Mouse (Mus musculus): ENCODE results near the gene Hist1h2bg. TPM values are rescaled to one million over a fixed set of nuclear protein-coding genes. Genes with fewer than 3 reads are reported as not detected.
"Not testable (repeated sequence)": the region's sequence is repeated elsewhere in the genome, so short reads cannot be mapped to it uniquely, and the experiment has no call there.

Gene Hist1h2bg
- total RNA-seq, 2 experiments from 2014 or later, result 38.1 to 41.0 TPM

DNA sequence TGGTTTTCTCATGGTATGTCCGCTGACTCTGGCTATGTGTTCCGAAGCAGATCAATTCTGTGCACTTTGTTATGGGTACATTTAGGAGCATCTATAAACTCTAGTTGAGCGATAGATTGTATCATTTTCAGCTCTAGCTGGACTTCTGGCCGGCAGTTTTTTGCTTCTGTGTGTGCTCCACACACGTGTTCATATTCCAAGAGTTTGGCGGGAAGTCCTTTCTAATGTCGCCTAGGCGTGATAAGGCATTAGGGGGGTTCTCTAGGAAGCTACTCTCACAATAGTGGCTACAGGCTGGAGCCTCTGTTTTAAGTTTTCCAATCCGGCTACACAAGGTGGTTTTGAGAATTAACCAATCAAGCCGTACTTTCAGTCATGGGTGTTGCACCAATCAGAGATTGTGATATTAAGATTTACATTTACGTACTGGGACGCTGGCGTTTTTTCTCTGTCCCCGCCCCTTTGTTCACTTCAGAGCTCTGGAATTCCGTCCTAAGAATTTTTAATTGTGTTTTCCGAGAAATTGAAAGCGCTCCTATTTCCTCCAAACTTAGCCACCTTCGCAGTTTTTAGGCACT is 15.3 kb upstream of the Hist1h2bg start:
- DNase-seq, result peak; percentile 52 to 70
- intact Hi-C loops (cut with DNase I), result no loop called here

DNA sequence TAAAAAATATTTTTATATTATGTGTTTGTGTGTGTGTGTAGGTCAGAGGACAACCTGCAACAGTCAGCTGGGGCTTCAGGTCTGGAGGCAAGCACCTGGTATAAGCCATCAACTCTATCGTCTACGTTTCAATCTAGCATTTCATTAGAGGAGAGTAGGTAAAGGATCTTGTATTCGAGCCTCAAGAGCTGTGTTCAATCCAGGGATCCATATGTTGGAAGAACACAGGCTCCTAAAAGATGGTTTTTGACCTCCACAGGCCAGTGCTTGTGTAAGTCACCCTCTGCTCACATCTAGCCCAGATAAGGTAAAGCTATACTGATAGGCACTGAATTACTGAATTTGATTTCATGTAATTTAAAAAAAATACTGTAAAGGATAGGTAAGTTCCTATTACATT is 14.3 kb upstream of the Hist1h2bg start:
- no peak for DNase-seq
- intact Hi-C loops (cut with DNase I), result no loop called here

DNA sequence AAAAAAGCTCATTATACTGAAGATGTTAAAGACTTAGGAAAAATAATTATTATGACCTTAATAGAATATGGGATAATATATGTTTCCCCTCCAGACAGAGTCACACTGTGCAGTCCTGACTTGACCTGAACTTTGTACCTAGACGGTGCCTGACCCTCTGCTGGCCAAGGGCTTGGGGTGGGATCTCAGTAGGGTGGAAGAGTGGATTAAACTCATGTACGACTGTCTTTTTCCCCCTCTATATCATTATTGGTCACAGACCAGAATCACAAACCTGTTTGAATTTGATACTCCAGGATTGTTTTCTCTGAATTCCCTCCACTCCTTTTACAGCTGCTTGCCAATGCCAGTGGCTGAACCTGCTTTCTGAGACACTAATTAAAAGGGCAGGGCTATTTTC is 10.5 kb upstream of the Hist1h2bg start:
- intact Hi-C loops (cut with DNase I); DNase-seq: not testable (repeated sequence)

DNA sequence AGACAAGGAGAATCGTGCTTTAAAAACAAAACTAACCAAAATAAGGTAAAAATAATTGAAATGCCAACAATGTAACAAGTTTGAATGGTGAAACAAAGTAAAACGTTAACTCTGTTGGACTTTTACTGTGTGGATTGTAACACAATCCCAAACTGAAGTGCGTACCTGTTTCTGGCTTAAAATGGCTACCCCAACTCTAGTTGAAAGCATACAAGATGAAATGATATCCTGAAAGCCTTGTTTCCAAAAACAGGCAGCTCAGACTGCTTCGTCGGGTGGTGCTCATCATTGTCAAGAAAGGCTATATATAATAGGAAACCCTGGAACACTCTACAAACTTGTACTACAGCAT is 9.7 kb upstream of the Hist1h2bg start:
- intact Hi-C loops (cut with DNase I), result not testable (repeated sequence)

DNA sequence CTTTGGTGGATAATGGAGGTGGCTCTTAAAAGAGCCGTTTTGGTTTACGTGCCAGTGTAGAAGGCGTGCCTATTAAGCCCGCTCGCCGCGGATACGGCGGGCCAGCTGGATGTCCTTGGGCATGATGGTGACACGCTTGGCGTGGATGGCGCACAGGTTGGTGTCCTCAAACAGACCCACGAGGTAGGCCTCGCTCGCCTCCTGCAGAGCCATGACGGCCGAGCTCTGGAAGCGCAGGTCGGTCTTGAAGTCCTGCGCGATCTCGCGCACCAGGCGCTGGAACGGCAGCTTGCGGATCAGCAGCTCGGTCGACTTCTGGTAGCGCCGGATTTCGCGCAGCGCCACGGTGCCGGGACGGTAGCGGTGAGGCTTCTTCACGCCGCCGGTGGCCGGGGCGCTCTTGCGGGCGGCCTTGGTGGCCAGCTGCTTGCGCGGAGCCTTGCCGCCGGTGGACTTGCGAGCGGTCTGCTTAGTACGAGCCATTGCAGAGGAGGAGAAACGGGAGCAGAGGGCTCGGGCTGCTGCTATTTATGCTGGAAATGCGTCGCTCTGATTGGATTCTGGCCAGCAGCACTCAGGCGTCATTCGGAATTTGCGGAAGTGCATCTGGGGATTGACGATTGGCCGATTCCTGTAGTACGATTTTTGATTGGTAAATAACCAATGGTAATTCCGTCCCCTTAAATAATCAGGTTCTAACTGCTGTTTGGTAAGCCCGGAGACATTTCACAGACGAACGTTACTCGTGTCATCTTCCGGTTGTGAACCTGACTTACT is 9.1 kb upstream of the Hist1h2bg start, which contains the start of gene Hist1h3e:
Gene Hist1h3e, minus strand, starts transcription at position 487 of the 777 bp plus-strand sequence.
- intact Hi-C loops (cut with DNase I), result not testable (repeated sequence)
- DNase-seq, result peak; percentile 89 to 92

More for the DNA sequence above, 9.7 kb upstream of the Hist1h2bg start:
- not testable (repeated sequence) for DNase-seq

DNA sequence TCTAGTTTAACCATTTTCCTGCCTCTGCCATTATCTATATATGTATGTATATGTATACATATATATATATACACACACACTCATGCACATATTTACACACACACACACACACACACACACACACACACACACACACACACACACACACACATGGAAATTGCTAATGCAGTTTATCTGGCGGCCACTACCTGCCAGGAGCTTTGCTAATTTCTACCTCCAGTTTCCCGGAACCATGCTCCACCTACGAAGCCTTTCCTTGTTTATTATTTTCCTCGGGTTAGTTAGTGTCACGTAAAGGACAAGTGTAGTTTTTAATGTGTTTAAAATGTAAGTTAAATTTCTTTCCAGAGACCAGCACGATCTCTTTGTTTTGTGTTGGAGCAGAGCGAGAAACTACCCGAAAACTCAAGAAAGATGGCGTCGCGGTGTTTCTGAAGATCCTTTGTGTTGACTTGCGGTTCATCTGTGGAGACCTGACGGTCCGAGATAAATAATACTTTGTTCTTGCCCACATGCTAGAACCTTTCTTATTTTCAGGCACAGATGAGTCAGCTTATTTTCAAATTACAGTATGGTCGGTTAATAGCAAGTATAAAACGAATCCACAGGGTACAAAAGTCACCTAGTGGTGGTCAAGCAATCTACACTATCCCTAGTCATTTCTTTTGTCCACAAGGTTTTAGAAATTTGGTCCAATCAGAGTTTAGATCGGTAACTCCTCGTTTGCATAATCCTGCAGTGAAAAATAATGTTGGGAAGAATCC is 8.3 kb upstream of the Hist1h2bg start:
- DNase-seq, result peak in 1 of 2 experiments; percentile 38

DNA sequence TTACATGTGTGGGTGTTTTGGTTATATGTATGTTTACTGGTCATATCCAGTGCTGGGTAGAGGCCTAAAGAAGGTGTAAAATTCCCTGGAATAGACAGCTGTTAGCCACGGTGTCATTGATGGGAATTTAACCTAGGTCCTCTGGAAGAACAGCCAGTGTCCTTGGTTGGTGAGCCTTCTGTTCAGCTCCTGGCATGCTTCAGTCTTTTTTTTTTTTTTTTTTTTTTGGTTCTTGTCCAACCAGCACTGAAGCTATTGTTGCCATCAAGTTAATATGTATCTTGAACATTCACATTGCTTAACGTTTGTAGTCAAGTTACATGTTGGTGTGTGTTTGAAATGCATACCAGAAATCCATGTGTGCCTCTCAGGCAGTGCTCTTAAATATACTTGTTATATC is 6.7 kb upstream of the Hist1h2bg start:
- DNase-seq, result no peak
- intact Hi-C loops (cut with DNase I), result no loop called here

More for the DNA sequence above, 8.3 kb upstream of the Hist1h2bg start:
- intact Hi-C loops (cut with DNase I), result no loop called here

DNA sequence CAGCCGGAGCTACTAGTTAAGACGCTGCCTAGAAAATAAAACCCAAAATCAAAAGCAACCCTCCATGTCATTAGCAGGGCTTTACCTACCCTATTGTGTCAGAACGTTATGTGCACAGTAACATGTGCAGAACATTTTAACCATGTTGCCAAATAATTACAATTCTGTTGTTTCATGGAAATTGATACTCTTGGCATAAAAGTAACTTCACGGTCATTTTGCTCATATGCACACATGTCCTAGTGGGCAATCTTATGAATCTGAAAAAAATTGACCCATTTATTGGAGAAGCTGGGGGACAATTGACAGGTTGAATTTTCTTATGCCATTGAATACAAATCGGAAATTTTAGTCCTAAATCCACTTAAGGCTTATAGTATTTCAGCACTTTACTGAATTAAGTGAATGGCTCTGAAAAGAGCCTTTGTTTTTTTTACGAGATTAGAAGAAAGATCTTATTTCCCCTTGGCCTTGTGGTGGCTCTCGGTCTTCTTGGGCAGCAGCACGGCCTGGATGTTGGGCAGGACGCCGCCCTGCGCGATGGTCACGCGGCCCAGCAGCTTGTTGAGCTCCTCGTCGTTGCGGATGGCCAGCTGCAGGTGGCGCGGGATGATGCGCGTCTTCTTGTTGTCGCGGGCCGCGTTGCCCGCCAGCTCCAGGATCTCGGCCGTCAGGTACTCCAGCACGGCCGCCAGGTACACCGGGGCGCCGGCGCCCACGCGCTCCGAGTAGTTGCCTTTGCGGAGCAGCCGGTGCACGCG is 755 bp upstream of the Hist1h2bg start:
- intact Hi-C loops (cut with DNase I); DNase-seq: not testable (repeated sequence)

DNA sequence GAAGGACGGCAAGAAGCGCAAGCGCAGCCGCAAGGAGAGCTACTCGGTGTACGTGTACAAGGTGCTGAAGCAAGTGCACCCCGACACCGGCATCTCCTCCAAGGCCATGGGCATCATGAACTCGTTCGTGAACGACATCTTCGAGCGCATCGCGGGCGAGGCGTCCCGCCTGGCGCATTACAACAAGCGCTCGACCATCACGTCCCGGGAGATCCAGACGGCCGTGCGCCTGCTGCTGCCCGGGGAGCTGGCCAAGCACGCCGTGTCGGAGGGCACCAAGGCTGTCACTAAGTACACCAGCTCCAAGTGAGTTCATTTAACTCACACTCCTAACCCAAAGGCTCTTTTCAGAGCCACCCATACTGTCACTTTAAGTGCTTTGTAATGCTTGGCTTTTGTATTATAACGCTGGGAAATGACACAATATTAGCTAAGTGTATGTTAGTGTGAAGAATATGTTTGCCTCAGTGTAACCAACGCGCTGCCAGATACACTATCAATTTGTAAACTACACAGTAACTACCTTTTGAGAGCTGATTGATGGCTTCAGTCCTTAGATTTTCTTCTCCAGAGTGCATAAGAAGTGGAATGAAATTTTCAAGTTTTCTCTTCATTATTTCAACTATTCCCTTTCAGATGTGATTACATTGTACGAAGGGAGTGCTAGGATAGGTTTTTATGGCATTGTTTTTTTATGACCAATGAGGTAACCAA is 465 bp downstream of the Hist1h2bg start:
- DNase-seq; intact Hi-C loops (cut with DNase I): not testable (repeated sequence)

DNA sequence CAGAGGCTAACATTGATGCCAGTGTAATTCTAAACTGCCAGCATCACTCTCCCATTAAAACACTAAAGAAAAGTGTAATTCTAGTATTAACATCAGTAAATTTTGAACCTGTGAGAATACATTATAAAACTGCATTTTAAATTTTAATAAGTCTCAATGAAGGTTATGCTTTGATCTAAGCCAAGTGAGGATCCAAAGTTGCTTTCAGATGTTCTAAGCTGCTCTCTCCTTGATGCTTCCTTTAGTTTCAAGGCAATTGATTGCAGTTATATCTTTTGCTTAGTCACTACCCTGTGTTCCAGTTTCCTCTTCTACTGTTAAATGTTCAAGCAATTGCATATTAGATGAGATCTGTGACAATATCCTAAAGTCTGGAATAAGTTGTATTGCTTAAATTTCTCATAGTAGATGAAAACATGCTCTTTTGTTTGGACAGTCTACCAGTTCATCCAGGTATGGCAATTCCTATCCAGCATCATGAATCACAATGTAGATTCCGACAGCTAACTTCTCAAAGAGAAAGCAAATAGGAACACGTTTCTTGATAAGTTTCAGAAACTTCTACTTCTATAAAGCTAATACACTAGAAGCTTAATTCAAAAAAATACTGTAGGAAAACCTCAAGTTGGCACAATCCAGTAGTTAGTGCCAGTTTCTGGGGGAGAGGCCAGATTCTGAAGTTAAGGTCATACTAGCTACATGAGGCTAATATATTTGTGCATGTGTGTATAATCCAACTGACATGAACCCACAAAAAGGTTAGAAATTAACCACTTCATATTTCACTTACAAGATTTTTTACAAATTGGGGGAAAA is 1.2 kb downstream of the Hist1h2bg start:
- intact Hi-C loops (cut with DNase I), result no loop called here
- no peak for DNase-seq

DNA sequence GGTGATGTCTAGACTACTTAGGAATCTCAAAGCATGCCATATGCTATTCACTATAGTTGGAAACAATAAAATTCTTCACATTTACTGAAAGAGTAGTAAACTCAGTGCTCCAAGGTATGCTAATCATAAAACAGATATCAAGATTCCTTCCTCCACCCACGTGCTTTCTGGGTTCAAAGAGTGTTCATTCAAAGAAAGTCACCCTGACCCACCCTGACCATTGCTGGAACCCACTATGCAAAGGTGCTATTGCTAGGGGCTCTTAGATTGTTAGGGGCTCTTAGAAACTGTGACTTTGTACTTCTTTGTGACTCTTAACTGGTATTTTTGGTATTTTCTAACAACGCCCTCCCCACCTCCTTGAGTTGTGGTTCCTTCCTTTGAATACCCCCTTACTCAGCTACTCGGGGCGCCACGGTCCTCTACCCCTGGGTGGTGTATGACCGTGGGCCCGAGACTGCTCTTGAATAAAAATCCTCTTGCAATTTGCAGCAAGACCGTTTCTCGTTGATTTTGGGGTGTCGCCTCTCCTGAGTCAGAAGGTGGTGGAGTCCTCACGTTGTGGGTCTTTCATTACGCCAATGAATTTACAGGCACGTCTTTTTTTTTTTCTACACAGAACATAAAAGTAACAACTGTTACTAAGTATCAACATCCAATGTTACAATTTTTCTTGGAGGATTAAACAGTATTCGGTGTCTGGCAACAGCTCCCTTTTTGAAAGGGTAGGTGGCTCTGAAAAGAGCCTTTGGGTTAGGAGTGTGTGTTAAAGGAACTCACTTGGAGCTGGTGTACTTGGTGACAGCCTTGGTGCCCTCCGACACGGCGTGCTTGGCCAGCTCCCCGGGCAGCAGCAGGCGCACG is 2.1 kb downstream of the Hist1h2bg start:
- intact Hi-C loops (cut with DNase I); DNase-seq: not testable (repeated sequence)

DNA sequence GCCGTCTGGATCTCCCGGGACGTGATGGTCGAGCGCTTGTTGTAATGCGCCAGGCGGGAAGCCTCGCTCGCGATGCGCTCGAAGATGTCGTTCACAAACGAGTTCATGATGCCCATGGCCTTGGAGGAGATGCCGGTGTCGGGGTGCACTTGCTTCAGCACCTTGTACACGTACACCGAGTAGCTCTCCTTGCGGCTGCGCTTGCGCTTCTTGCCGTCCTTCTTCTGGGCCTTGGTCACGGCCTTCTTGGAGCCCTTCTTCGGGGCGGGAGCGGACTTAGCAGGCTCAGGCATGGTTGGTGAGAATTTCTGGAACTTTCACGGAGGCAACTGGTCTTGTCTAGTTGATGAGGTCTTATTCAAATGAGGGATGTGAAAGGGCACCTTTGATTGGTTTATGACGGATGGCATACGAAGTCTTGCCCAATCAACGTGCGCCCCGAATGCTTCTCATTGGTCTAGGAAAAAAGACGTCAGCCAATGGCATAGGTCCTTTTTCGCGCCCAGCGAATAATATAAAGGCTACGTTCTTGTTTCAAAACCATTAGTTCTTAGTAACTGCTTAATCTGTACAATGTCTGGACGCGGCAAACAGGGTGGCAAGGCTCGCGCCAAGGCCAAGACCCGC is 2.8 kb downstream of the Hist1h2bg start, which contains the start of the genes Hist1h2bf and Hist1h2ad:
Gene Hist1h2bf, minus strand, starts transcription at position 299 of the 627 bp plus-strand sequence.
Gene Hist1h2ad, plus strand, starts transcription at position 484 of the 627 bp plus-strand sequence.
- intact Hi-C loops (cut with DNase I), result not testable (repeated sequence)
- DNase-seq, result peak; percentile 77 to 82

DNA sequence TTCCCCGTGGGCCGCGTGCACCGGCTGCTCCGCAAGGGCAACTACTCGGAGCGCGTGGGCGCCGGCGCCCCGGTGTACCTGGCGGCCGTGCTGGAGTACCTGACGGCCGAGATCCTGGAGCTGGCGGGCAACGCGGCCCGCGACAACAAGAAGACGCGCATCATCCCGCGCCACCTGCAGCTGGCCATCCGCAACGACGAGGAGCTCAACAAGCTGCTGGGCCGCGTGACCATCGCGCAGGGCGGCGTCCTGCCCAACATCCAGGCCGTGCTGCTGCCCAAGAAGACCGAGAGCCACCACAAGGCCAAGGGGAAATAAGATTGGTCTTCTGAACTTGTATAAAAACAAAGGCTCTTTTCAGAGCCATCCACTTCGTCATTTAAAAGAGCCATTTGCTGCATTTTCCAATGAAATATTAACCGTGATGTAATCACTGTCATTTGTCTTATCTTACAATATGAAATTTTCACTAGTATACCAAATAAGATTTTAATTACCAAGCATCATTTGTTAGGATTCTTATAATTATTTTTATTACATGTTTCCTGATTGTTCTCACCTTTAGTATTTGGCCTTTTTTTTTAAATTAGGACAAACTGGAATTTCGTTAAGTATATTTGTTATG is 3.5 kb downstream of the Hist1h2bg start:
- intact Hi-C loops (cut with DNase I); DNase-seq: not testable (repeated sequence)

DNA sequence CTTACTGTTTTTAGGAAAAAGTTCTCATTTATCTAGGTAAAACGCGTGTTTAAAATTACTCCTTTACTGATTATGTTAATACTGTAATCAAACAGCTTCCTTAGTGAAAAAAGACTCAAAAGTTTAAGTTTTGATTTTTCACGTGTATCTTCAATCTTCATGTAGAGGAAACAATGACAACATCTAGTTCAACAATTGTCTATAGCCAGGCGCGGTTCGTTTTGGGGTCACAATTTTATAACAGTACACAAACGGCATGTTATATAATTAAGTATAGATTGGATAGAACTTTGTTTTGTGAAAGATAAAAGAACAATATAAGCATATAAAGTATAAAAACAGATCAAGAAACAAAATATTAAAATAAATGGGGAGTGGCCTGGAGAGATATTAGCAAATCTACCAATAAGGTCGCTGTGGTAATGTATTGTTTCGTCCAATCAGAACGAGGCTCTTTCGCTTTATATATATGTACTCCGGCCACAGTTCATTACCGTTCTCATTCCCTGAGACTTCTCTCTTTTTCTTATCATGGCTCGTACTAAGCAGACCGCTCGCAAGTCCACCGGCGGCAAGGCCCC is 4.2 kb downstream of the Hist1h2bg start, which contains the start of gene Hist1h3d:
Gene Hist1h3d, plus strand, starts transcription at position 493 of the 581 bp plus-strand sequence.
- DNase-seq, result peak in 1 of 2 experiments; percentile 55
- intact Hi-C loops (cut with DNase I), result no loop called here

DNA sequence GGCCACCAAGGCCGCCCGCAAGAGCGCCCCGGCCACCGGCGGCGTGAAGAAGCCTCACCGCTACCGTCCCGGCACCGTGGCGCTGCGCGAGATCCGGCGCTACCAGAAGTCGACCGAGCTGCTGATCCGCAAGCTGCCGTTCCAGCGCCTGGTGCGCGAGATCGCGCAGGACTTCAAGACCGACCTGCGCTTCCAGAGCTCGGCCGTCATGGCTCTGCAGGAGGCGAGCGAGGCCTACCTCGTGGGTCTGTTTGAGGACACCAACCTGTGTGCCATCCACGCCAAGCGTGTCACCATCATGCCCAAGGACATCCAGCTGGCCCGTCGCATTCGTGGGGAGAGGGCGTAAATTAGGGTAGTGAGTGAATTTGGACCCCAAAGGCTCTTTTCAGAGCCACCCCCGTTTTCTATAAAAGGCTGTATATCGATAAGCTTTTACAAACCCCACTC is 4.7 kb downstream of the Hist1h2bg start:
- DNase-seq; intact Hi-C loops (cut with DNase I): not testable (repeated sequence)

DNA sequence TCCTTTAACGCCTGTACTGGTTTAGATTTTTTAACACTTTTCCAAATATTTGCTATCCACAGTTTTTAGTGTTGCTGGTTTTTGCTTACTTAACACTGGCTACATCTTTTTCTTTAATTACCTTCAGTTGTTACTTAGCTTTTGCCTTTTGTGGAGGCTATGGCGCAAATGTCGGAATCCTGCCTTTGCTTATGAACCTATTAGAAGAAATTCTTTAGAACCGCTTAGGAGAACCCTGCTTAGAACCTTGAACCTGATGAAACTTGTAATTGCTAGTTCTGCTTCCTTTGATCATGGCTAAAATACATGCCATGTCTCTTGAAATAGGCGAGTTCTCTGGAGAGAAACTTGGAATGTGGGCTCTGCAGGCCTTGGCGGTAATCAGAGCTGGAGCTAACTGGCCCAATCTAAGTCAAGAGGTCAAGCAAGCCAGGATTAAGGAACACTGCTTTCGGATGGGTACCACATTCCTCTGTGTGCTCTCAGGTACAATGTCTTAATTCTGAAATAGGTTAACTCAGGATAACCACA is 5.2 kb downstream of the Hist1h2bg start:
- intact Hi-C loops (cut with DNase I), result no loop called here
- DNase-seq, result no peak

Data from heart, postnatal 36 days (tissue).